Mouse (Mus musculus): Measurements from ENCODE around the gene Fam173b.

Fam173b gene

DNA sequence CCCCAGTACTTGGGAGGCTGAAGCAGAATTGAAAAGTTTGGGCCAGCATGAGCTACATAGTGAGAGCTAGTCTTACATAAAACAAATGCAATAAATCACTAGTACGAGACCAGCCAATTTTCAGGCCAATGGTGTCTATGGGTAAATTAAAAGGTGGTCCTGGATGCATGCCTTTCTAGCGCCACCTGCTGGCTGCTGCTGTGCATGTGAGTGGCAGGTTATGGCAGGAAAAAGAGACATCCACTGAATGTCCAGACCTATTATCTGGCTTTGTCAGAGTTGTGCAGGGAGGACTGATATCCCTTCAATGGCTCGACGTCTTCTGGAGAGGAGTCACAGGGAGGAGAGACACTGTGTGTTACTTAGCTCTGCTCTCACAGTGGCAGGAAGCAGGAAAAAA lies 15.1 kb upstream of the Fam173b start:
- DNase-seq (ENCODE audit: extremely low read depth, low read depth, low spot score), result no peak

DNA sequence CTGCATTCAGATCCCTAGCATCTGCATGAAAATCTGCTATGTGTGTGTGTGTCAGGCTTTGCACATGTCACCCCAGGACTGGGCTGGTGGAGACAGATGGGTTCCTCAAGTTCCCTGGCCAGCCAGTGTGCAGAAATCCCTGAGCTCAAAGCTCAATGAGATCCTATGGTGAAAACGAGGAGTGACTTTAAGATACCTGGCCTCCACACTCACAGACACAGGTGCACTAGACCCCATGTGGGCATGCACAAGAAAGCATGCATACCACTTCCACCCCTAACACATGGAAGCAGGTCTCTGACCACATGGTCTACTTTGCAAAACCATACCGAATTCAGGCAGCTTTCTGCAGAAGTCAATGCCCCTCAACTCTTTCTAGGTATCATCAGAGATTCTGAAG lies 13.9 kb upstream of the Fam173b start:
- no peak for DNase-seq (ENCODE audit: extremely low read depth, low read depth, low spot score)

DNA sequence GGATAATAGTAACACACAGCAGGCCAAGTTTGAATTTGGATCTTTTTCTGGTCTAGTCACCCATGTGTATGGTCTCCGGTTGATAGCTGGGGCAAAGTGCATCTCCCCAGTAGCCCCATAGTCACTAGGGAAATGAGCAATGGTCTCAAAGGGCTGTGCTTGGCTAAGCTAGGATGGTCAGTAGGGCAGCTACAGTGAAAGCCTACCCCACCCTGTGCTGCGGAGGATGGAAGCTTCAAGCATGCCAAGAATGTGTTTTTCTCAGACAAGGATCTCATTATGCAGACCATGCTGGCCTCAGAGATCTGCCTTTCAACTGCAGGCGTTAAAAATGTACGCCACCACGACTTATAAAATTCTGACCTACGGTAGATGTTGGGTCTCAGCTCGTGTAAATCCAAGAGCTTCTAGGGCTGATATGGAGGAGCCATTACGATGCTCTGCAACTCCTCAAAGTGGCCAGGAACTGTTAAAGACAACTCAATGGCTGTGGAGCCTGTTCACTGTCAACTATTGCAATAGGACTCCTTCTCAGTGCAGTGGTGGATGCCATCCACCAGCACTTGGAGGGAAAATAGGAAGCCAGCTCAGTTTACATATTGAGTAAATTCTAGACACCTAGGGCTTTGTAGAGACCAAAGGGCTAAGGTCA lies 12.5 kb upstream of the Fam173b start:
- DNase-seq (ENCODE audit: extremely low read depth, low read depth, low spot score), result no peak

DNA sequence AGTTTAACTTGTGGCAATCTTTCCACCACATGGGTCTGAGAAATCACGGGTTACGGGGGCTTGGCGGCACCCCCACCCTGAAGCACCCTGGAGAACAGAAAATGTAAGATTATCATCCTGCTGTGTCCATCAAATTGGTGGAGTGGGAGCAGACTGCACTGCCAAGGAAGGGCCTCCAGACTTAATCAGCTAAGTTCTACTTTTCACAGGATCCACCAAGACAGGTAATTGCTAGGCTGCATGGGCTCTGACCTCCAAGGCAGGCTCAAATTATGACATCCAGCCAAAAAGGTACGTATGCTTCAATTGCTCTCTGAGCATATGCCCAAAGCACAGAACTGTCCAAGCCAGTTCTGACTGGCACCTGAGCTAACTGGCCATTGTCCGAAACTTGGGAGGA lies 11.5 kb upstream of the Fam173b start:
- DNase-seq (ENCODE audit: extremely low read depth, low read depth, low spot score), result no peak

DNA sequence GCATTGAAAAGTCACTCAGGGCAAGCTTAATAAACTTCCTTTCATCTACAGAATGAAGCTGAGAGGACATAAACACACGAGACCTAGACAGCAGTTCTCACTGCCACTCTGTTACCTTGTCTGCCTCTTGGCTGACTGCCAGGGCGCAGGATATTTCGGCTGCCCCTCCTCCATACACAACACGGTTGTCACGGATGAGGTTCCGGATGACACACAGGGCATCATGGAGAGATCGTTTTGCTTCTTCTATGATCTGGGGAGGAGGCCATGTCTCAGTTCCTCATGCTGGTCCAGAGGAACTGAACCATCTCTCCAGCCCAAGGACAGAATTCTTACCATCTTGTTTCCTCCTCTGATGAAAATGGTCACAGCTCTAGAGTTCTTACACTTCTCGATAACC lies 9.1 kb upstream of the Fam173b start:
- no peak for DNase-seq (ENCODE audit: extremely low read depth, low read depth, low spot score)

DNA sequence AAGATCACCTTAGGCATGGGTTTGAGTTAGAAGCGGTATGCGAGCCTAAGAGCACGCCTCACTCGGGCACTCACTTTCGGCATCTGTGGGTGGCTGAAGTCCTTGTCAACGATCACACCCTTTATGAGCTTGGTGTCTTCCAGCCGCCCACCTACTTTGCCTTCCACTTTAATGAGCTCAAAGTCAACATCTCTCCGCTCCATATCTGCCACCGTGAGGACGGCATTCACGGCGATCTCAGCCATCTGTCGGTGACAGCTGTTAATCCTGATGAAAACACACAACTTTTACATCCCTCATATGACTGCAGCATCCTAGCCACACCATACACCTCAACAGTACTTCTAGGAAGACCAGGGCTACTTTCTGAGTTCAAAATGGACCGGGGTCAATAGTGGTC lies 7.4 kb upstream of the Fam173b start:
- DNase-seq (ENCODE audit: extremely low read depth, low read depth, low spot score), result no peak

DNA sequence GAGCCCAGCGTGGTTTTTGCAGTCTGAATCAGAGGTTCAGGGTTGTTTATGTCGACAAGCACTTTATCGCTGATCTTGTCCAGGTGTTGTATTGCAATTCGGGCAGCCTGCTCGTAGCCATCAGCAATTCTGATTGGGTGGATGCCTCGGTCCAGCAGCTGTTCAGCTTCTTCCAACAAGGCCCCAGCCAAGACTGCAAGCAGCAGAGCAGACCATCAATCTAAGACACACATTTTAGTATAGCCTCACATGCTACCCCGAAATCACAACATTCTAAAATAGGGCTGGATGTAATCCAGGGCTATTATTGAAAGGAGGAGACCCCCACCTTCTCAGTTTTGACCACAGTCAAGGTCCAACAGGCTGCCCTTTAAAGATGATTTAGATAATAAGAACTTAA lies 6.0 kb upstream of the Fam173b start:
- DNase-seq (ENCODE audit: extremely low read depth, low read depth, low spot score), result no peak

DNA sequence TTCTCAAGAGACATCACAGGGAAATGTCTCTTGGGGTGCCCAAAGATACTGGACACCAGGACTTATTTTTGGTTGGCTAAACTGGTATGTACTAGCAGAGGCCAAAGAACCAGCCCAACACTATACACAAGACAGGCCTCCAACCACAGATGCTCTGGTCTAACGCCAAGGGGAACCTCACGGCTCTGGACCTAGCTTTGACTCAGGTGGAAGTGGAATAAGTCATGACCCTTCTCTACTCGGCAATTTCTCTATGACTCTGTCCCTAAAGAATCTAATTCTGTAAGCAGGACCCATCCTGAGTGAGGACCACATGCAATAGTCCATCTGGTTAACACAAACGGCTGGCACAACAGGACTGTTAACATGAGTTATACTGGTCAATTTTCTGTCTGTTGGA lies 1.8 kb upstream of the Fam173b start:
- no peak for DNase-seq (ENCODE audit: extremely low read depth, low read depth, low spot score)

DNA sequence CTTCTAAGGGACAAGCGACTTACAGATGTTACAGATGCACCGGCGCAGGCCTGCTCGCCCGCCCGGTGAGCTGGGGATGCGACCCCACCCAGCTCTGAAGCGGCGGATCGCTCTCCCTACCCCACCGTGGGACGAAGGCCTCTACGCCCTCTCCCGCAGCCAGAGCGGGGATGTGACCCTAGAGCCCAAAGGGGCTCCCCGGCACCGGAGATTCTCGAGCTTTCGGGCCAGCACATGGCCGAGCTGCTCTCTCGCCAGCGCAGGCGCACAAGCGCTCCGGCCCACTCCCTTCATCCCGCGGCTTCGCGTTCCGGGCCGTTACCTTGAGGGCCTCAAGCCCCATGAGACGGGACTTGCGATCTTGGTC lies 390 bp upstream of the Fam173b start:
- DNase-seq (ENCODE audit: extremely low read depth, low read depth, low spot score), result no peak

DNA sequence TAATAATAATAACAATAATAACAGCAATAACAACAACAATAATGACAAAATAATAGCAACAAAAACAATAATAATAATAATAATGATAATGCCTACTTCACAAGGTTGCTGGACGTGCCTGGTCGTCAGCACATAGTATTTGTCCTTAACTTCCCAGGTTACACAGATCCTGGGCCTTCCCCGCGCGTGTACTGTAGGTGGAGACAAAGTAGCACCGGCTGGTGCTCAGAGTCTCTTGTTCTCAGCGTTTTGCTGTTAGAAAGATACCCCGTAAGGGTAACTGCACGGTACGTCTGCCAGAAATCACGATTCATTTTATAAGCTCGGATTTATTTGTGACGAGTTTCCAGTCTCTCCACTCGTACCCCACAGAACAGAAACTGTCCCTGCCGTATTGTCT lies 774 bp downstream of the Fam173b start:
- DNase-seq (ENCODE audit: extremely low read depth, low read depth, low spot score), result no peak

DNA sequence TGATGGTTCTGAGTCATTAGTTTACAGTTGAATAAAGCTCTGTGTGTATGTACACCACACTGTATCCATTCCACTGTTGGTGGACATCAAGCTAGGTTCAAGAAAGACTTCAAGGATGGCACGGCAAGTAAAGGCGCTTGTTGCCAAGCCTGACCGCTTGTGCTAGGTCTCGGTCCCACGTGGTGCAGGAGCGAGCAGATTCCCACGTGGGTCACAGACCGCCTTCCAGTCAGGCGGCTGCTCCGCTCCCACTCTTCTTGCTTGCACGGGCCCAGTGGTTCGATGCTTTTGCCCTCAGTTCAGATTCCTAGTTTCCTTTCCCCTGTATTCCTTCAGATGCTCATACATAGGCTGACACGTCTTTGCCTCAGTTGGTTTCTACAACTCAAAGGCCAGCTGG lies 1.5 kb downstream of the Fam173b start:
- no peak for DNase-seq (ENCODE audit: extremely low read depth, low read depth, low spot score)

DNA sequence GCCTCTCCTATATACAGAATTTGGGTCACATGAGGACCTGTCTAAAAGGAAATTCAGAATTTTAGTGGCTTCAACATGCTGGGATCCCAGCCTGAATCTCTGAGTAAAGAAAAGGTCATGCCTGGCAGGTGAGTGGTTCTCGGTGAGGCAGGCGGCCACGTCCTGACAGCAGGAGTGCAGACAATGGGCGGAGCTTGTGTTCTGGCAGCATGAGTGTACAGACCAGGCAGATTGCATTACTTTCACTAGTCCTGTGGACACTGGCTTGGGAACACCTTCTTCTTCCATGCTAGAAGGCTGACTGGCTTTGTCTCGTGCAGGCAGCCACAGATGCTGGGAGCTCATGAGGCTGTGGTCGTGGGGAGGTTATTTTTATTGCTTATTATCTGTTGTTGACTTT lies 5.2 kb downstream of the Fam173b start:
- no peak for DNase-seq (ENCODE audit: extremely low read depth, low read depth, low spot score)

DNA sequence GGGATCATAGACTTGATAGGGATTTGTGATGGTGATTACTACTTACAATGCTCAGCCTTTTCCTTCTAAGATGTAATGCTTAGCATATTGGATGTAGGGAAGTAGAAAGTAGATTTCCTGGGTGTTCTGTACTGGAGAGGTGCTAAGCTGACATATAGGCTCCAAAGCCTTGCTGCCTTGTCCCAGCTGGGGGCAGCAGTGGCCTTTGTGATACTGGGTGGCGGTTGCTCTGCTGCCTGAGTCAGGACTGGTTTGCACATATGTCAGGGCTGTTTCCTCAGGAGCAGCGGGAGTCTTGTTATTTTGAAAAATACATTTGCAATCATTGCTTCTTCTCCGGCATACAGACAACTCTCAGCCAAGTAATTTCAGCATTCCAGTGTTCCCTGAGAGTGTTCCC lies 9.4 kb downstream of the Fam173b start:
- no peak for DNase-seq (ENCODE audit: extremely low read depth, low read depth, low spot score)

DNA sequence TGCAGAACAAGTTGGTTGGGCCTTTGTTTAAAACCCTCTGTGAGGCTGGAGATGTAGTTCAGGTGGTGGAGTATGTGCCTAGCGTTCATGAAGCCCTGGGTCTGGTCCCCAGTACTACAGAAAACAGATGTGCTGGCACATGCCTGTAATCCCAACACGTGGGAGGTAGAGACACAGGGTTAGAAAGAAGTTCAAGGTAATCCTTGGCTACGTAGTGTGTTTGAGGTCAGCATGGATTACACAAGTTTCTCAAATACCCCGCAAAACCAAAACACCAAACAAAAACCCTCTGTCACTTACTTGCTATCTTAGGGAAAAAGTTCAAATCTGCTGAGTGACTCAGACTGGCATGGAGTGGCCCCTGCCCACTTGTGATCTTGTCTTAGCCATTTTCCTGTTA lies 10.3 kb downstream of the Fam173b start:
- DNase-seq (ENCODE audit: extremely low read depth, low read depth, low spot score), result no peak

DNA sequence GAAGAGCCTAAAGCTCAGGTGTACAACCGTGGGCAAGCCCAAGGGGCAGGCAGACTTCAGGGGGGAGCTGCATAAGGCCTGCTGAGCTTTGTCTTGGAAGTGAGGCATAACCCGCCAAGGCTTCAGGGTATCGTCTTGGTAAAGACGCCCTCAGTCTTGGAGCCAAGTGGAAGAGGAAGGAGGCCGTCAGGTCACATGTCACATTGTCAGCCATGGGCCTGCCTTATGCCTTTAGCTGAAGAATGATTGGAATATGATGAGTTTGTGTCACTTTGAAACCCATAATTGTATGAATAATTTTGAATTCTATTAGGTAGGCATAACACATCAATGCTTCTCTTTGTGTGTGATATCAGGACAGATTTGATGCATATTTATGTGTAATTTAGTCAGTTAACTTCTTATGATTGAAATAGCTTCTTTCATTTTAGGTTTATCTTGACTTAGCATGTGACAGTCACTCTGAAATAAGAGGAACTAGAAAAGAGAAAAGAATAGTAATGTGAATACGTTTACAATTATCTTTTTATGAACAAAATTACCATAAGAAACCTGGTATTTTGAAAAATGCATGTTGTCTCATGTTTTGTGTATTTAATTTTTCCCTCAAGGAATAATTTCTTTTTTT lies 12.3 kb downstream of the Fam173b start:
- no peak for DNase-seq (ENCODE audit: extremely low read depth, low read depth, low spot score)

DNA sequence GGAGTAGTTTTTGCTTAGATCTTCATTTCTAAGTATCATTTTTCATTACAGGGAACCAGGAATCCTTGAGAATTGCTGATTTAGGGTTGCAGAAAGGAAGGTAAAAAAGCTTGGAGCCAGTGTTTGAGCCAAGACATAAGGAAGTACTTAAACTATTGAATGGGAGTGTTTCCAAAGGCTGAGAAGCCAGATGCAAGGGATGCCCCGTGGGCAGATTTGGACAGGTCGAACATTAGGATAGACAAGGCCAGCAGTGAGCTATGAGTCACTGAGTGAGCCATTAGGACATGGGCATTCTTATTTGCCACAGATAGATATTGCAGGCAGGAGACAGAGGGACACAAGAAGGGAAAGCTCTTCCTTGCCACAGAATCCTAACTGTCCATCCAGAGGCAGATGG lies 13.0 kb downstream of the Fam173b start:
- DNase-seq (ENCODE audit: extremely low read depth, low read depth, low spot score), result no peak

DNA sequence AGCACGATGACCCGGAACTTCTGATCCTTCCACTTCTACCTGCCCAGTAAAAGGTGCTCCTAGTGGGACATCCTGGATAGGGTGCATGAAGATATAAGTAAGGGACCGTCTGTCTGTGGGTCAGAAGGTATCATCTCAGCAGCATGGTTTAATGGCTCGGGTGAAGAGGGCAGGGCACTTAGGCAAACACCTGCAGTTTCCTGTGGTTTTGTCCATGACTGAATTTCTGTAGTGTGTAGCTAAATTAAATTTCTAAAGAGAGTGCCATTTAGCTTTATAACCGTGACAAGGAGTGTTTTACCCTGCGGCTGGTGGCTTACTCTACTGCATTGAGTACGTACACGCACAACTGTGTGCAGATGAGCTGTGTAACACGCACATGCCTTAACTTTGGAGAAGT lies 15.6 kb downstream of the Fam173b start:
- DNase-seq (ENCODE audit: extremely low read depth, low read depth, low spot score), result no peak

DNA sequence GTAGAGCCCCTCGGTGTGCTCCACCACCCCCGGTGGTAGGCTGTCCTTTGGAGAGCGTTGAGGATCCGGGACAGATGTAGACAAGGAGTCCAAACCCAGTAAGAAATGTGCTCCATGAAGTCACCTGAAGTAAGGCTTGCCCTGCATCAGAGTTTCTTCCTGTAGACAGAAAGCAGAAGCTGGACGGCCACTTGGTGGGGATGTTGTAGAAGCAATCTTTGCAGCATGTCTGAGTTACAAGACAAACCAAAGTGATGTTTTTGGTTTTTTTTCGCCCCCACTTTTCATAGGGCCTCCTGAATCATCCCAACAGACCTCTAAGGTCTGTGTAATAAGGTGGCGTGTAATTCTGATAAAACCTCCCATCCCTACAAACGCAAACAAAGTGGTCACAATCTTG lies 17.9 kb downstream of the Fam173b start:
- no peak for DNase-seq (ENCODE audit: extremely low read depth, low read depth, low spot score)

DNA sequence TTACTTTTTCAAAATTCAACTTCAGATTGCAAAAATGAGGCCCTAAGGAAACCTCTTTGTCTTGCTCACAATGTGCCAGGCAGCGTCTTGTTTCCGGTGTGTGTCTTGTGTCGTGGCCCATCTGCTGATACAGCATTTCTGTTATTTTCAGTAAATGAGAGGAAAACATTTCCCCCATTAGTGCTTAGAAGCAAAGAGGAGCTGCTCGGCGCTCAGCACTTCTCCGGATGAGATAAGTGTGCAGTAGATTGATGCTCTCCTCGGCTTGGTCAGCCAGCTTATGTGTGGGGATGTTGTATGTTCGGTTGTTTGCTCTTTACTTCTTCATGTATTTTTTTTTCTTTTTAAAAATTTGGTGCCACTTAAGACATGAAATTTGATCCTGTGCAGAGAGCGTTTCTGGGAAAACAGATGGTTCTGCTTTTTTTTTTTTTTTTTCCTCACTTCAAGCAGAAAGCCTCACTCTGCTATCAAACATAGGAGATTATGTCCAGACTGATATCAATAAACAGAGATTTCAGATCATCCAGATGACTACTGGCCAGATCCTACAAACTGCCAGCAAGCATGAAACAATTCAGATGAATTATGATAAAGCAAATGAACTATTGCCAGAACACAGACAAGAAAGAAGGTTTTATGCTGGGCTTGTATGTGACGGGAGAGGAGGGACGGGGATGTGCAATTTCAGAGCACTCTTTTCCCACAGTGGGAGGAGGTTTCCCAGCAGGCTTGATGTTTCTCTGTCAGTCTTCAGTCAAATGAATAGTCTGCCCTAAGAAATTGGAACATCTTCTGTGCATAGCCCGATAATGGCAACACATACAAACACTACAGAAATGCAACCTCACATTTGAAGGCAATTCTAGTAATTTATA lies 25.9 kb downstream of the Fam173b start:
- DNase-seq (ENCODE audit: extremely low read depth, low read depth, low spot score), result no peak

DNA sequence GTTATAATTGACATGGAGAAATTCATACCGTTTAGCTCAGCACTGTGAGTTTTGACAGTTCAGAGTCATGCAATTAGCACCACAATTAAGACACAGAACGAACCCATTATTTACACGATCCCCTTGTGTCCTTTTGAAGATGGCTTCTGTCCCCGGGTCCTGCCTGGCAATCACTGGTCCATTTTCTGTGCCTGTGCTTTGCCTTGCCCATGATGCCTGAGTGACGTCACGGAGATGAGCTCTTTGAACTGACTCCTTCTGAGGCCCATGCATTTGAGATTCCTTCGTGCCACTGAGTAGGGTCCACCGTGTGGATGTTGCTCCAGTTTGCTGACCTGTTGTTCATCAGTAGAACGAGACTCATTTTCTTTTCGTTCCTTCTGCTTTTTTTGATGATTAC lies 26.5 kb downstream of the Fam173b start:
- no peak for DNase-seq (ENCODE audit: extremely low read depth, low read depth, low spot score)

DNA sequence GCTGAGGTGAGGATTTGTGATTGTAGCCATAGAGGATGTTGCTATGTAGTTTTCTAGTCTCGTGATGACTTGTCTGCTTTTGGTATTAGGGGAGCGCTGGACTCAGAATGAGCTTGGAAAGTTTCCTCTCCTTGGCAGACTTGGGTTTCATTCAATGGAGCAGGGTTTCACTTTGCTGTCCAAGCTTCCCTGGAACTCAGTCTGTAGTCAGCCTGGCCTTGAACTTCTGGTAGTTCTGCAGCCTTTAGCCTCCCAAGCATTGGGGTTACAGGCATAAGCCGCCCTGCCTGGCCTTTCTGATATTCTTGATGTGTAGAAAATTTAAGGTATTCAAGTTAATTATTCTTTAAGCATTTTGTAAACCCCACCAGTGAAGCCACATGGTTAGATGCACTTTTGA lies 27.9 kb downstream of the Fam173b start:
- DNase-seq (ENCODE audit: extremely low read depth, low read depth, low spot score), result no peak

DNA sequence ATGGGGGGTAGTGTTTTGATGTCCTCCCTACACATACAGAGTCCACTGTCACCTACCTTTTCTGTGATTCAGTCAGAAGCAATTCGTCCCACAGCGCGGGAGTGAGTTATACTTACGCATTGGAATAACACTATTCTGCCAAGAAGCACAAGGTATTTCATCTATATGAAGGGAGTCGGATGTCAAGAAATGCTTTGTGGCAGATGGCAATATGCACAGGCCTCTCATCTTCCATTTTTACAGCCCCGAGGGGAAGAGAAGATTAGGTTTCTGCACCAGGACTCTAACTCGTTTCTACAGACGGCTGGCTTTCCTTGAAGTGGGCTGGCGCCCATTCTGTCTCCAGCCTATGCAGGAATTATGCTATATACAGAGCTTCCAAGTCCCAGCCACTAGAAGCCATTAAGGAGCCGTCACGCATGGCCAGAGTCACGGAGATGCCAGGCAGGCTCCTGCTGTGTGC lies 29.8 kb downstream of the Fam173b start:
- no peak for DNase-seq (ENCODE audit: extremely low read depth, low read depth, low spot score)

Measured in fat pad, adult 2 months (tissue).